Mouse (Mus musculus): ENCODE data around the gene Gm16434.
"Not testable (repeated sequence)": the region's sequence is repeated elsewhere in the genome, so short reads cannot be mapped to it uniquely, and the experiment has no call there.

Gene Gm16434

DNA sequence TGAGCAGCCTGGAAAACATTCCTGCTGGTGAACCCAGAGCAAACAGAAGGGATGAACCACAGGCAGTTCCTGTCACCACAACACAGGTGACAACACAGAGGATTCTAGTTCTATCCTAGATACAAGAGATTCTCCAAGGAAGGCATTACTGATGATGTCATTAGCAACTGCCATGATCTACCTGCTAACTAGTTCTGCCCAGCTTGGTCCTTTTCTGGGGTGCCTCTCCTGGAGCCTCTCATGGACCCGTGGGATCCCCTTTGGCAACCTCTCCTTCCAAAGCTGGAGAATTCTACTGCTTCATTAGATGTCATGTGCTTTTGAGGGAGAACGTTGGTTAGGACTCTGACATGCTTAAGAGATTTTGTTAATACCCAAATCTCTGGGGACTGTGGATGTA lies at the start of gene Gm16434:
Gm16434 (minus strand) TSS at position 101 of the 400 bp plus-strand sequence.
- not testable (repeated sequence) for DNase-seq

DNA sequence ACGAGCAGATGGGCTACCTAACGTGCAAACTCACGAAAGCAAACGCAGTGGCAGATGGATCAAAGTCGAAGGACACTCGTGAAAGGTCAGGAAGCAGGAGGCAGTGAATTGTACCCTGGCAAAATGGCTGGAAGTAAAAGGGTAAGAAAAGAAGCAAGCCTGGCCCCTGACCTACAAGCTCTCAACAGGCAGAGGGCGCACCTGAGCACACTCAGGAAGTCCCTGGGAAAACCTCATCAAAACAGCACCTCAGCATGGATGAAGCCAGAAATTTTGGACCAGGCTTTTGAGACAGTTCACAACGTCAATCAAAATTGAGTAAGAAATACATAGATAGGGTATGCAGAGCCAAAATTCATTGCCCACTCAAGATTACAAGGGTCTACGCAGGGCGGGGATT lies 49.2 kb upstream of the Gm16434 start:
- peak; percentile 0 for DNase-seq

DNA sequence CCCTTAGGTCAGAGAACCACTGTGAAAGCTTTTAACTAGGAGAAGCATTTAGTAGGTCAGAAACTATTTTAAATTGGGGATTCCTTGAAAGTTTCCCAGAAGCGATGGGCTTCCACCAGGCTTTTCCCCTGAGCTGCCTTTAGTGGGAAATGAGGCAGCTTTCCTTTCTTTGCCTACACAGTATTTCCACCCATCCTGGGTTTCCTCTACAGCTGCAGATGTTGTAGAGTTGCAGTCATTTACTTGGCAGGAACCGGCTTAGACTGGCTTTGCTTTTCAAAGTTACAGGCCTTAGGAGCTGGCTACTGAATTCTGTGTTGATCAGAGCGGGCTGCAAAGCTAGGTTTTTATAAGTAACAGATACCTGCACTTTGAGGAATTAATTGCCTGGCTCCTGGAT lies 5.7 kb upstream of the Gm16434 start:
- not testable (repeated sequence) for DNase-seq

DNA sequence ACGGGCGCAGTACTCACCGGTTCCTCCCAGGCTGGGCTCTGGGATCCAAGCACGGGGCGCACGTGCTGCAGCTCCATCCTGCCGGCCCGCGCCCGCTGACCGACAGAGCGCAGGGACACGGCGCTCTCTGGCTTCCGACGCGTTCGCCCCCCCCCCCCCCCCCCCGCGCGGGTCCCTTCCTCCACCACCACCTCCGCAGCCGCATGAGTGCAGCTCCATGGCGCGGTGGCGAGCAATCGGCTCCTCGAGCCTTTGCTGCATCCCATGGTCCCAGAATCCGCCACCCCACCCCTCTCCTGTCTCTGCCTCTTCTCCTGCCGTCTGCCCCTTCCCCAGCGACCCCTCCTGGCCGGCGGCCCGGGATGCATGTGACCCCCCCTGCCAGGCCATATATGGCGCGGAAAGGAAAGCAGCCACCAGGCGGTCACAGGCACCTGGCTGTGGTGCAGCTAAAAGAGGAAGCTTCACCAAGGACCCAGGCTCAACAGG lies 19.8 kb downstream of the Gm16434 start, which contains the start of gene Gm3512:
Gm3512 (minus strand) TSS at position 51 of the 489 bp plus-strand sequence.
- DNase-seq: not testable (repeated sequence)
